Mouse (Mus musculus) heart, adult 2 months (tissue): ENCODE results near the gene Atg16l1. TPM values are rescaled to one million over a fixed set of nuclear protein-coding genes. Genes with fewer than 3 reads are reported as not detected.

ENCODE experiments used
- DNase-seq, 2 experiments: peaks; one replicate each; pipeline ENCODE4 v3.0.0; 2021
- H3K27ac ChIP-seq: fragments of 200-600 bp; 2 replicates; pipeline ENCODE4 v1.8.1; 2022
- H3K27me3 ChIP-seq: fragments of 200-500 bp; 2 replicates; pipeline ENCODE4 v1.6.1; 2012; ENCODE audit warnings: mild to moderate bottlenecking, low read length, inconsistent platforms, mixed read lengths; ENCODE audit not compliant: control insufficient read depth, insufficient read depth
- H3K36me3 ChIP-seq: fragments of 200-500 bp; 2 replicates; pipeline ENCODE4 v1.6.1; 2012; ENCODE audit warnings: low read length, inconsistent platforms; ENCODE audit not compliant: control insufficient read depth, insufficient read depth
- H3K4me1 ChIP-seq: fragments of 200-500 bp; 2 replicates; pipeline ENCODE4 v1.6.1; 2011; ENCODE audit warnings: low read length; ENCODE audit not compliant: control insufficient read depth, insufficient read depth
- H3K4me3 ChIP-seq: fragments of 200-600 bp; 2 replicates; pipeline ENCODE4 v1.8.1; 2022
- H3K79me2 ChIP-seq: fragments of 200-500 bp; replicated peaks from 2 replicates; pipeline ENCODE4 v1.6.1; 2012; ENCODE audit warnings: mild to moderate bottlenecking, inconsistent platforms, low read length, moderate library complexity, mixed read lengths; ENCODE audit not compliant: control insufficient read depth, insufficient read depth
- H3K9ac ChIP-seq: fragments of 200-500 bp; 2 replicates; pipeline ENCODE4 v1.6.1; 2012; ENCODE audit warnings: low read depth, mild to moderate bottlenecking, control low read depth, inconsistent platforms, low read length, mixed read lengths
- CTCF ChIP-seq: fragments of 200-600 bp; IDR thresholded peaks from 2 replicates; pipeline ENCODE4 v1.8.1; 2022; ENCODE audit warnings: antibody characterized with exemption, mild to moderate bottlenecking, moderate library complexity
- EP300 ChIP-seq: fragments of 200-500 bp; IDR thresholded peaks from 2 replicates; pipeline ENCODE4 v1.6.1; 2011; ENCODE audit warnings: low read depth, low read length, control low read depth; ENCODE audit not compliant: insufficient read depth
- POLR2A ChIP-seq: fragments of 200-500 bp; IDR thresholded peaks from 2 replicates; pipeline ENCODE4 v1.6.1; 2011; ENCODE audit warnings: mild to moderate bottlenecking, low read depth, low read length, control low read depth; ENCODE audit not compliant: insufficient read depth
- WGBS: fragments of 180-500 bp; shearing (Covaris S2); methylation state at CpG from one replicate; pipeline ENCODE4 v1.1.7; 2018; 5-methylcytosine and 5-hydroxymethylcytosine counted together
- intact Hi-C: fragments of 180-260 bp; cut with DNase I; formaldehyde crosslinking; loops from one replicate; pipeline ENCODE4 v1.15.1; 2025
- polyA plus RNA-seq: library from polyadenylated mRNA; depleted of rRNA; stranded (reverse); fragments of >200 nt; gene quantifications from 2 replicates; pipeline ENCODE4 v1.2.3, GENCODE M21; 2012
- total RNA-seq, 2 experiments: library from RNA; stranded (reverse); gene quantifications; 2 replicates each; pipeline ENCODE4 v1.2.3; 2021

Gene Atg16l1
- total and polyA plus RNA-seq, 3 experiments: 24.6 to 29.9 (median 29.4) TPM

- H3K4me1 ChIP-seq: peaks cover 7% of the 10 kb centered on the region
- no peak overlapping the region for H3K27ac ChIP-seq
- no peak overlapping the region for H3K9ac ChIP-seq
- H3K36me3 ChIP-seq: no peaks in the 10 kb centered on the region
- intact Hi-C loops: no loop called here
- TF ChIP-seq CTCF (no peak), EP300 (no peak), POLR2A (no peak)
- no peak for DNase-seq
- 82% methylated on average over 10 of the region's 10 CpGs for WGBS
- H3K27me3 ChIP-seq: no peaks in the 10 kb centered on the region
- H3K79me2 ChIP-seq: no peaks in the 10 kb centered on the region
- no peak overlapping the region for H3K4me3 ChIP-seq
Observed at GRCm38 (mm10) chr1:87812061-87812460, 56.4 kb downstream of the Atg16l1 start.

GRCm38 (mm10) chr1:87813155-87813554, 57.5 kb downstream of the Atg16l1 start:
- no peaks in the 10 kb centered on the region for H3K36me3 ChIP-seq
- peaks cover 7% of the 10 kb centered on the region for H3K4me1 ChIP-seq
- no peak for DNase-seq
- WGBS: 63% methylated on average over 6 of the region's 6 CpGs
- intact Hi-C loops: no loop called here
- H3K9ac ChIP-seq: no peak overlapping the region
- TF ChIP-seq EP300 (no peak), CTCF (no peak), POLR2A (no peak)
- no peak overlapping the region for H3K4me3 ChIP-seq
- H3K79me2 ChIP-seq: no peaks in the 10 kb centered on the region
- H3K27ac ChIP-seq: peak overlapping the region; percentile 31; the same call in 1 of the 2 replicates
- no peaks in the 10 kb centered on the region for H3K27me3 ChIP-seq

GRCm38 (mm10) chr1:87813681-87814080, 58.0 kb downstream of the Atg16l1 start:
- no peaks in the 10 kb centered on the region for H3K27me3 ChIP-seq
- 37% methylated on average over 7 of the region's 7 CpGs for WGBS
- no peak overlapping the region for H3K9ac ChIP-seq
- H3K36me3 ChIP-seq: no peaks in the 10 kb centered on the region
- H3K4me3 ChIP-seq: no peak overlapping the region
- H3K79me2 ChIP-seq: no peaks in the 10 kb centered on the region
- TF ChIP-seq CTCF: no peak
- no peak for TF ChIP-seq POLR2A
- no peak for TF ChIP-seq EP300
- intact Hi-C loops: no loop called here
- peaks cover 7% of the 10 kb centered on the region for H3K4me1 ChIP-seq
- H3K27ac ChIP-seq: no peak overlapping the region
- peak in 1 of 2 experiments; percentile 32 for DNase-seq

GRCm38 (mm10) chr1:87824420-87824995, 68.8 kb downstream of the Atg16l1 start:
- TF ChIP-seq CTCF: no peak
- TF ChIP-seq EP300: no peak
- TF ChIP-seq POLR2A: no peak
- 90% methylated on average over 10 of the region's 10 CpGs for WGBS
- intact Hi-C loops: no loop called here

GRCm38 (mm10) chr1:87825281-87825680, 69.6 kb downstream of the Atg16l1 start:
- Histone ChIP-seq H3K9ac (no peak overlapping the region), H3K36me3 (no peaks in the 10 kb centered on the region), H3K4me3 (no peak overlapping the region), H3K27me3 (no peaks in the 10 kb centered on the region), H3K79me2 (no peaks in the 10 kb centered on the region), H3K27ac (no peak overlapping the region; the same call in 1 of the 2 replicates), H3K4me1 (peaks cover 12% of the 10 kb centered on the region)
- intact Hi-C loops: no loop called here
- TF ChIP-seq POLR2A: no peak
- peak; percentile 48 for TF ChIP-seq CTCF
- TF ChIP-seq EP300: no peak
- 98% methylated on average over 5 of the region's 5 CpGs for WGBS
- DNase-seq: no peak

More at GRCm38 (mm10) chr1:87824420-87824995, 68.8 kb downstream of the Atg16l1 start:
- no peak for DNase-seq
- Histone ChIP-seq H3K9ac (no peak overlapping the region), H3K27ac (no peak overlapping the region), H3K4me3 (no peak overlapping the region), H3K36me3 (no peaks in the 10 kb centered on the region), H3K4me1 (peaks cover 10% of the 10 kb centered on the region), H3K27me3 (no peaks in the 10 kb centered on the region), H3K79me2 (no peaks in the 10 kb centered on the region)

- H3K27ac ChIP-seq: peak overlapping the region; percentile 40
- peaks cover 12% of the 10 kb centered on the region for H3K4me1 ChIP-seq
- no peak overlapping the region for H3K4me3 ChIP-seq
- H3K79me2 ChIP-seq: no peaks in the 10 kb centered on the region
- TF ChIP-seq POLR2A (no peak), EP300 (no peak), CTCF (no peak)
- DNase-seq: no peak
- intact Hi-C loops: loop anchor here (2.0 kb wide), 1 partner anchor 97 kb away; no protein-coding TSS in a partner anchor
- H3K9ac ChIP-seq: no peak overlapping the region
- 80% methylated on average over 6 of the region's 6 CpGs for WGBS
- H3K27me3 ChIP-seq: no peaks in the 10 kb centered on the region
- no peaks in the 10 kb centered on the region for H3K36me3 ChIP-seq
Observed at GRCm38 (mm10) chr1:87825991-87826390, 70.3 kb downstream of the Atg16l1 start.
